Mouse (Mus musculus) intestine, postnatal 0 days (tissue): Measurements from ENCODE around the gene Zcchc14. TPM values are rescaled to one million over a fixed set of nuclear protein-coding genes. Genes with fewer than 3 reads are reported as not detected.
A peak's percentile ranks its signal among the peaks of the same experiment; 100 is the strongest.

Source experiments
- ATAC-seq: fragments of 200-750 bp; cut with Nextera tagmentation; 2 replicates; pipeline ENCODE4 v1.8.0; 2017; ENCODE audit warnings: mild to moderate bottlenecking, moderate TSS enrichment, moderate library complexity
- H3K27ac ChIP-seq: fragments of 300-500 bp; sonication (generic); 2 replicates; pipeline ENCODE4 v1.5.1; 2014; ENCODE audit warnings: mild to moderate bottlenecking, low read depth, low read length, moderate library complexity
- H3K27me3 ChIP-seq: fragments of 300-500 bp; sonication (generic); replicated peaks from 2 replicates; pipeline ENCODE4 v1.6.1; 2014; ENCODE audit warnings: low read length, mixed read lengths; ENCODE audit not compliant: control insufficient read depth, insufficient read depth
- H3K36me3 ChIP-seq: fragments of 300-500 bp; sonication (generic); 2 replicates; pipeline ENCODE4 v1.6.1; 2014; ENCODE audit warnings: mild to moderate bottlenecking, moderate library complexity; ENCODE audit not compliant: control insufficient read depth, insufficient read depth
- H3K4me1 ChIP-seq: fragments of 300-500 bp; sonication (generic); replicated peaks from 2 replicates; pipeline ENCODE4 v1.6.1; 2014; ENCODE audit warnings: antibody characterized with exemption, low read length, mixed read lengths; ENCODE audit not compliant: control insufficient read depth, insufficient read depth
- H3K4me2 ChIP-seq: fragments of 300-500 bp; sonication (generic); replicated peaks from 2 replicates; pipeline ENCODE4 v1.6.1; 2014; ENCODE audit warnings: low read depth, mild to moderate bottlenecking, moderate library complexity
- H3K4me3 ChIP-seq: fragments of 300-500 bp; sonication (generic); 2 replicates; pipeline ENCODE4 v1.5.1; 2014; ENCODE audit warnings: low read depth, low read length
- H3K9ac ChIP-seq: fragments of 300-500 bp; sonication (generic); 2 replicates; pipeline ENCODE4 v1.6.1; 2014; ENCODE audit warnings: mild to moderate bottlenecking, low read depth, low read length
- H3K9me3 ChIP-seq: fragments of 300-500 bp; sonication (generic); 2 replicates; pipeline ENCODE4 v1.6.1; 2016; ENCODE audit warnings: mixed run types; ENCODE audit not compliant: control insufficient read depth
- CTCF ChIP-seq: sonication (generic); IDR thresholded peaks from 2 replicates; pipeline ENCODE4 v1.5.1; 2016; ENCODE audit warnings: low read depth, mild to moderate bottlenecking, control low read depth, antibody characterized with exemption, moderate library complexity
- WGBS: fragments of 180-500 bp; shearing (Covaris S2); extraction: QIAGEN DNeasy Blood & Tissue Kit; methylation state at CpG from one replicate; pipeline ENCODE4 v1.1.7; 2014; 5-methylcytosine and 5-hydroxymethylcytosine counted together
- polyA plus RNA-seq: library from polyadenylated mRNA; unstranded; fragments of >200 nt; fragmentation: Nextera tagmentation; extraction: Ambion mirVana; gene quantifications from 2 replicates; pipeline ENCODE4 v1.2.1, GENCODE M21; 2015

Gene Zcchc14
- polyA plus RNA-seq, 1 experiment from 2014 or later, result 6.9 TPM

DNA sequence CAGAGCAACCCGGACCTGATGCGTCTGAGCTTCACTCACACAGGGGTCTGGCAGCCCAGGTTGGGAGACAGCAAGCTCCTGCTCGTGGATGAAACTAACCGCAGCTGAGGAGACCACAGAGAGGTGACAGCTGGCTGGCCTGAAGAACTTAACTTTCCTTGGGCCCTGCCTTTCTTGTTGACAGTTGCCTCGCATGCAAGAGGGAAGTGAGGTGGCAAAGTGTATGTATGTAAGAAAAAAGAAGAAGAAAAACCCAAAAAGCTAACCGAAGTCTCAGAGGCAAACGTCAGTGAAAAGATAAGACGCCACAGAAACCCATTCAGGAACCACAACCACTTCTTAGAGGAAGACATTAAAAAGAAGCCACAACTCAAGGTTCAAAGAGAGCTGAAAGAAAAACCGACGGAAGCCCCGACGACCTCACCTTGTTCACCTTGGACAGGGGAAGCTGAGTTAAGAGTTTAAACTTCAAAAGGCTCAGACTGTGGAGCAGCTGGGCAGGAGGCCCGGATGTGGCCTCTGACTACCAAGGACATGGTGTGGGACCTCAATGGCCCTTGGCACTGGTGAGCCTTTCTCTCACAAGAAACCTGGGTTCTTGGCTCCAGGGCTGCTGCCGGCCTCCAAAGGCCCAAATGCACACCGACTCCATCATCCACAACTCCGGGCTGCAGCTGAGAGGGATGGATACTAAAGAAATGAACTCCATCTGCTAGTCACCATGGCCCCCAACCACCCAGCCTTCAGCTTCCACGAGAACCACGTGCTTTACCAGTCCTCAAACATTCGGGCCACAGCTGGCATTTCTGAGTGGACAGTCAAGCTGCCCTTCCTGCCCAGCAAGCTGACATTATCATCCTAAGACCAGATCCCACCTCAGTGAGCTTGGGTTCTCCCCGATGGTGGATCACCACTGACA lies 2.1 kb downstream of the Zcchc14 start:
- H3K9me3 ChIP-seq, result no peaks in the 10 kb centered on the region
- H3K9ac ChIP-seq, result peak overlapping the region; percentile 51
- H3K4me1 ChIP-seq, result peaks cover 32% of the 10 kb centered on the region
- peak overlapping the region; percentile 70 for H3K4me3 ChIP-seq
- no peak for ATAC-seq
- no peaks in the 10 kb centered on the region for H3K27me3 ChIP-seq
- H3K36me3 ChIP-seq, result no peaks in the 10 kb centered on the region
- no peak for TF ChIP-seq CTCF
- H3K27ac ChIP-seq, result peak overlapping the region; percentile 71; the same call in 1 of the 2 replicates
- H3K4me2 ChIP-seq, result peak overlapping the region; percentile 94
- WGBS, result 46% methylated on average over 20 of the region's 20 CpGs

GRCm38 (mm10) chr8:121649904-121650303 lies 2.8 kb downstream of the Zcchc14 start:
- H3K27me3 ChIP-seq, result no peaks in the 10 kb centered on the region
- H3K4me3 ChIP-seq, result peak overlapping the region; percentile 70; the same call in 1 of the 2 replicates
- WGBS, result 39% methylated on average over 10 of the region's 10 CpGs
- peak overlapping the region; percentile 38; the same call in 1 of the 2 replicates for H3K9ac ChIP-seq
- peaks cover 32% of the 10 kb centered on the region for H3K4me1 ChIP-seq
- no peaks in the 10 kb centered on the region for H3K9me3 ChIP-seq
- ATAC-seq, result no peak
- peak overlapping the region; percentile 94 for H3K4me2 ChIP-seq
- TF ChIP-seq CTCF, result no peak
- no peaks in the 10 kb centered on the region for H3K36me3 ChIP-seq
- peak overlapping the region; percentile 71 for H3K27ac ChIP-seq

- peaks cover 32% of the 10 kb centered on the region for H3K4me1 ChIP-seq
- no peaks in the 10 kb centered on the region for H3K27me3 ChIP-seq
- 48% methylated on average over 5 of the region's 5 CpGs for WGBS
- no peaks in the 10 kb centered on the region for H3K9me3 ChIP-seq
- H3K27ac ChIP-seq, result peak overlapping the region; percentile 71
- no peak for TF ChIP-seq CTCF
- ATAC-seq, result no peak
- peak overlapping the region; percentile 94 for H3K4me2 ChIP-seq
- H3K36me3 ChIP-seq, result no peaks in the 10 kb centered on the region
- H3K4me3 ChIP-seq, result peak overlapping the region; percentile 70; the same call in 1 of the 2 replicates
- peak overlapping the region; percentile 38; the same call in 1 of the 2 replicates for H3K9ac ChIP-seq
Measured at GRCm38 (mm10) chr8:121649423-121649822, 3.3 kb downstream of the Zcchc14 start.

- Histone ChIP-seq H3K4me3 (no peak overlapping the region), H3K27me3 (no peaks in the 10 kb centered on the region), H3K36me3 (0 out of 2 replicates have a peak, but pooled peaks cover 4% of the 10 kb centered on the region), H3K4me2 (peak overlapping the region; percentile 41), H3K27ac (peak overlapping the region; percentile 60), H3K9me3 (no peaks in the 10 kb centered on the region), H3K4me1 (peaks cover 28% of the 10 kb centered on the region), H3K9ac (peak overlapping the region; percentile 26; the same call in 1 of the 2 replicates)
- 64% methylated on average over 16 of the region's 16 CpGs for WGBS
- TF ChIP-seq CTCF, result no peak
- ATAC-seq, result no peak
Measured at GRCm38 (mm10) chr8:121648451-121648850, 4.2 kb downstream of the Zcchc14 start.

DNA sequence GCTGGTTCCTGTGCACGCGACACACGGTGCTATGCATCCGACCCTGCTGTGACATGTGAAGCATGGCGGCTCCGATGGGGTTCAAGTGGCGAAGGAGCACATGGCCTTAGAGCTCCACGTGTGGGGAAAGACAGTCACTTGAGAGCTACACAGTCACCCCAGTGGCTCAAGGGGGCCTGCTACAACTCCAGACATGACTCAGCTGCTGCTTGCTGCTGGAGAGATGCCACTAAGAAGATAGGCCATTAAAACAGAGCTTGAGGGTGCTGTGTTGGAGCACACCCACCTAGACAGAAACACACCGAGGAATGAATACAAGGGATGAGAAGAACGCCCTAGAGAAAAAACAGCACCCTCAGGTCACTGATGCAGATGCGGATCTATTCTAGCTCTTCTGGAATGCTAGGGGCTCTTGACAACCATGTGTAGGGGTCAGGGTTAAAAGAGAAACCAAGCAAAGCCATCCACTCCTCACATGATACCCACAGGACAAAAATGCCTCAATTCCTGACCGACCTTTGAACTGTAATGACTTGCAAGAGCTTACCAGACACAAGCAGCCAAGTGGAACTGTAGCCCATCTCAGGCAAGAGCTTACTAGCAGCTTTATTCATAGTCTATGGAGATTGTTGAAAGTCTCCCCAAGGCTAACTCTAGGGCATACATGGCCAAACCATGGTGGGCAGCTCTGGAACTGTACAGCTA lies 5.0 kb downstream of the Zcchc14 start:
- no peak for TF ChIP-seq CTCF
- Histone ChIP-seq H3K9ac (no peak overlapping the region), H3K27me3 (no peaks in the 10 kb centered on the region), H3K9me3 (no peaks in the 10 kb centered on the region), H3K4me1 (peaks cover 28% of the 10 kb centered on the region), H3K4me3 (no peak overlapping the region), H3K36me3 (0 out of 2 replicates have a peak, but pooled peaks cover 4% of the 10 kb centered on the region), H3K27ac (peak overlapping the region; percentile 60), H3K4me2 (peak overlapping the region; percentile 41; the same call in 1 of the 2 replicates)
- WGBS, result 73% methylated on average over 12 of the region's 12 CpGs
- no peak for ATAC-seq

DNA sequence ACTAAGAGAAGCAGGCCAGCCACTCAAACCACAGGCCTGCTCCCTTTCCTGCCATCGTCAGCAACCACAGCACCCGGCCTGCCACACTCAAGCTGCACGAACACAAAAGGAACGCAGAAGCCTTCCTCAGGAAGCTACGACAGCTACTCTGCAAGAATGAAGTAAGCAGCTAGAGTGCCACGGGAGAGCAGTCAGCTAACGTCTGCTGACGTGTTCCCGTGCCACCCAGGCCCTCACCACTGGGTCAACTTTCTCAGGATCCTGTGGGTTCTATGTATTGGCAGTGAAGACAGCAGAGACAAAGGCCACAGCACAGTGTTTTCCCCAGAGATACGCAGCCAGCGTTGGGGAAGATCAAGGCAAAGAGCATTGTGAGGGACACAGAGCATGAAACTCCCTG lies 9.3 kb downstream of the Zcchc14 start:
- ATAC-seq, result no peak
- Histone ChIP-seq H3K27ac (no peak overlapping the region), H3K27me3 (no peaks in the 10 kb centered on the region), H3K4me1 (peaks cover 12% of the 10 kb centered on the region; the same call in 1 of the 2 replicates), H3K4me2 (no peak overlapping the region), H3K9me3 (no peaks in the 10 kb centered on the region), H3K36me3 (0 out of 2 replicates have a peak, but pooled peaks cover 4% of the 10 kb centered on the region), H3K9ac (no peak overlapping the region), H3K4me3 (no peak overlapping the region)
- 68% methylated on average over 11 of the region's 11 CpGs for WGBS
- TF ChIP-seq CTCF, result no peak
